Mouse (Mus musculus) fibroblast of lung, adult 2 months (primary cell): ENCODE results near the gene Grik5.
"Not testable (repeated sequence)": the region's sequence is repeated elsewhere in the genome, so short reads cannot be mapped to it uniquely, and the experiment has no call there.

Source experiments
- DNase-seq: peaks from one replicate; pipeline ENCODE4 v3.0.0-alpha.2; 2011; ENCODE audit warnings: low read depth

Grik5 gene

DNA sequence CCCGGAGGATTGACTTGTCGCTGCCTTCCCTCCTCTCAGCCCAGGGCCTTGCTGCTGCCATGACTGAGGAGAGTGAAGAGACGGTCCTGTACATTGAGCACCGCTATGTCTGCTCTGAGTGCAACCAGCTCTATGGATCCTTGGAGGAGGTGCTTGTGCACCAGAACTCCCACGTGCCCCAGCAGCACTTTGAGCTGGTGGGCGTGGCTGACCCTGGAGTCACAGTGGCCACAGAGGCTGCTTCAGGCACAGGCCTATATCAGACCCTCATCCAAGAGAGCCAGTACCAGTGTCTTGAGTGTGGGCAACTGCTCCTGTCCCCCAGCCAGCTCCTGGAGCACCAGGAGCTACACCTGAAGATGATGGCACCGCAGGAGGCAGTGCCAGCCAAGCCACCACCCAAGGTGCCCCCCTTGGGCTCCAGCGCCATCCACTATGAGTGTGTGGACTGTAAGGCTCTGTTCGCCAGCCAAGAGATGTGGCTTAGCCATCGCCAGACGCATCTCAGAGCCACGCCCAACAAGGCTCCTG, 7.4 kb upstream of the Grik5 start:
- no peak for DNase-seq

DNA sequence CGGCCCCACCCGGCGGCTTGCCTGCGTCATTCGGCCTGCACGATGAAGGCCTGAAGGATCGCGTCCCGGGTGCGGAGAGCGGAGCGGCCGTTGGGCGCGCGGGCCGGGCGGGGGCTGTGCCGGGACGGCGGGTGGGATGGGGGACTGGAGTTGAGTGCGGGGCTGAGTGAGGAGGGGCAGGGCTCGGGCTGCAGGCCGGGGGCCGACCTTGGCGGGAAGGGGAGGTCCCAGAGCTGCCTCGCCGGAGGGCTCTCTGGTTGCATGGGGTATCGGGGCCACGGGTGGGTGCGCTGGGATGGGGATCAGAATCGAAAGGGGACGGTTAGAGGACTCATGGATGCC, 5.2 kb upstream of the Grik5 start:
- no peak for DNase-seq

DNA sequence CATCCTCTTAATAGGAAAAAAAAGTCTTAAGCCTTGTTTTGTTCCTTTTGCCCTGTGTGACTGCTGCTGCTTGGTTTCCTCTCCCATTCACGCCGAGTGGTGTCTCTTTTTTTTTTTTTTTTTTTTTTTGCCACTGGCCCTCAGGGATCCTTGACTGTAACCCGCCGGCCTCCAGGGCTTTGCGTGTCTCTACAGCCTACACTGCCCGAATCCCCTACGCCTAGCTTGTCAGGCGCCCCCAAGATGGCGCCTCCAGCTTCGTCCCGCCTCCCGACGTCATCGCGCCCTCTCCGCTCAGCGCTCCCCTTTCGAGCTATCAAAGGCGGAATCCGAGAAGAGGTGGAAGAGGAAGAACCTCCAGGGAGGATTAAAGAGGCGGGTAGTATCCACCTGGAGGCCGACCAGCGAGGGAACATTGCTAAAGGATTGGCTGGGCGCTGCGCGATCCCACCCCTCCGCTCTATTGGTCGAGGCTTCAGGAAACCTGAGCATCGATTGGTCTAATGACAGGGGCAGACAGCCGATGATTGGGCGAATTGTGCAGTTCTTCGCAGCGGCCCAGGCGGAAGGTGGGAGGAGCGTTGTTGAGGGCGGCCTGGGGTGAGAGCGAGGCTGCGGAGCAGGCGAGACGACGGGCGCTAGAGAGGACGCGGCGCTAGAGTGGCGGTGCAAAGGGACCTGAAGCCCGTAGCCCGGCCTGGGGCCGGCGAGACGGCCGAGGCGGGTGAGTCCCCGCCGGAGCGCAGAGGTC, 4.7 kb upstream of the Grik5 start:
- peak; percentile 100 for DNase-seq

GRCm38 (mm10) chr7:25076296-25076662, 4.1 kb upstream of the Grik5 start:
- no peak for DNase-seq

GRCm38 (mm10) chr7:25073924-25074323, 1.8 kb upstream of the Grik5 start:
- no peak for DNase-seq

GRCm38 (mm10) chr7:25072716-25073390, 707 bp upstream of the Grik5 start:
- DNase-seq, result no peak

- no peak for DNase-seq
Measured at GRCm38 (mm10) chr7:25068724-25069123, 3.4 kb downstream of the Grik5 start.

DNA sequence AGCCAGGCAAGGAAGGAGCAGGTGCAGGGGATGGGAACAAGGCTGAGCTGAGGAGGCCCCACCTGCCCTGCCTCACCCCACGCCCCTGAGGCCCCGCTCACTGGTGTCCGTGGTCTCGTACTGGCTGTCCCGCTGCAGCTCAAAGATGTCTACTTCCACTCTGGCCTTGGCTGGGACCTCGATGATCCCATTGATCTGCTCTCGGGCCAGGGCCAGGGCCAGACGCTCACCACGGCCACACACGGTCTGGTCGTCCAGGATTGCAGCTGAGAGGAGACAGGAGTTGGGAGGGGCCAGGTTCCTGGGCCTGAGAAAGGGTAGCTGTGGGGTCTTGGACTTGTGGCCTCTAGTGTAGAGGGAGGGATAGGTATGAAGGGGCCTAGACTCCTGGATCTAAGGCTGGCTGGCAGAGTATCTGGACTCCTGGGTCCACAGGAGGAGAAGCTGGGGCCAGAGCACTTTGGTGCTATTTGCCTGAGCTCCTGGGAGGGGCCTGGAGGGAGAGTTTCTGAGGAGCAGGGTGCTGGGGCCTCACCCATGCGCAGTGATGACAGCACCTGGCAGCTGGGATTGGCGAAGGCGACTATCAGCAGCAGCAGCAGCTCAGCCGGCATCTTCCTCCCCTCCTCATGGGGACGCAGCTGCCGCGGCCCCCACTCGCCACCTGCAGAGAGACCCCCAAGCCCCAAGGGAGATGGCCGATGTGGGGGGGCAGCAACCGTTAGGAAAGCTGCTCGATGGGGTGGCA, 4.1 kb downstream of the Grik5 start:
- no peak for DNase-seq

DNA sequence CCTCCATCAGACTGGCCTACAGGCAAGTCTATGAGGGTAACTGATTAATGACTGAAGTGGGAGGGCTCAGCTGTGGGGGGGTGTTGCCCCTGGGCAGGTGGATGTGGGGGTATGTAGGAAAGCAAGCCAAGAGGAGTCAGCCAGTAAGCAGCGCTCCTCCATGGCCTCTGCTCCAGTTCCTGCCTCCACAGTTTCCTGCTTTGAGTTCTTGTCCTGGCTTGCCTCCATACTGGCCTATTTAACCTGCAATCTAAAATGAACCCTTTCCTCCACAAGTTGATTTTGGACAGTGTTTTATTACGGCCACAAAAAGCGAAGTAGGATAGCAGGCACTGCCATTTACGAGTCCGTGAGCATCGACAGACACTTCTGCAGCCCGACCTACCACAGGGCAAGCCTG, 4.8 kb downstream of the Grik5 start:
- DNase-seq, result no peak

GRCm38 (mm10) chr7:25063900-25064299, 8.2 kb downstream of the Grik5 start:
- no peak for DNase-seq

- DNase-seq, result no peak
Measured at GRCm38 (mm10) chr7:25063346-25063745, 8.8 kb downstream of the Grik5 start.

DNA sequence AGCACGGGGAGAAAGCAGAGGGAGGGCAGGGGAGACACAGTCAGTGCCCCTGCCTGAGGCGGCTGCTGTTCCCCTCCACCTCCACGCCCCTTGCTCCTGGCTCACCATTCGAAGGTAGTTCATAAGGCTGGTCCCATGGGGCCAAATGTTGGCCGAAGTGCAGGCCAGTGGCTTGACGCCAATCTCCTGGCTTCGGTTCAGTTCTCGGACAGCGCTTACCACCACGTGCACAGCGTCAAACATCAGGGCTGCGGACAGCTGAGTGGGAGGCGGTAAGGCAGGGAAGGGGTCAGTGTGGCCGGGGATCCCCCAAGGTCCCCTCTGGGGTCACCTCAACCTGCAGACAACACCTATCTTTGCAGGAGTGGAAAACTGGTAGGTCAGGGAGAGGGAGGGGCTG, 13.3 kb downstream of the Grik5 start:
- no peak for DNase-seq

DNA sequence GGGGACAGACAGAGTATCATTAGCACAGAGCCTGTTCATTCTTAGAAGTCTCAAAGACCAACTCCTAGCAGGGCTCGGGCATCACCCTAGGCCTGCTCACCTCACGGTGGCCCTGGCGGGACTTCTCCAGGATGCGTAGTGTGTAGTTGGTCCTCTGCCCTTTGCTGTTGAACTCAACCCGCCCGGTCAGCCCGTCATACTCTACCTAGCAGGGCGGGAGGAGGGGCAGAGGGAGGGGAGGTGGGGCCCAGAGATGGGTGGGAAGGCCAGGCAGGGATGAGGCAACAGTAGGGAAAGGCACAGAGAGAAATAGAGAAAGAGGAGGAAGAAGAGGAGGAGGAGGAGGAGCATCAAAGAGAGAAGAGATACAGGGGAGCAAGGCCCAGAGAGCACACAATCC, 13.8 kb downstream of the Grik5 start:
- no peak for DNase-seq

DNA sequence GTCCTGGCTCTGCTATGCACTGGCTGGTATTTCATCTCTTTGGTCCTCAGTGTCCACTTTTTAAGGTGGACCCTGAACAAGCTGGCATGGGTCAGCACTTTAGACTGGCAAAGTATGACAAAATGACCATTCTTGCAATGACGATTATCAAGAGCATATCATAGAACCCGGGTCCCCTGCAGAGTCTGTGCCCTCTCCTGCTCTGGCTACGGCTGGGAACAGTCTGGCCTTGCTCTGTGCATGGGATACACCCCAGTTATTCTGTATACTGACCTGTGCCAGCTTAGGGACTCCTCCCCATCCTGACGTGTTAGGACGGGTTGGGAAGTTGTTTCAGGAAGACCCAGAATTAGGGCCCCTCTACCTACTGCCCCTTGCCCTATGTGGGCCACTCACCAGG, 14.3 kb downstream of the Grik5 start:
- DNase-seq, result no peak

DNA sequence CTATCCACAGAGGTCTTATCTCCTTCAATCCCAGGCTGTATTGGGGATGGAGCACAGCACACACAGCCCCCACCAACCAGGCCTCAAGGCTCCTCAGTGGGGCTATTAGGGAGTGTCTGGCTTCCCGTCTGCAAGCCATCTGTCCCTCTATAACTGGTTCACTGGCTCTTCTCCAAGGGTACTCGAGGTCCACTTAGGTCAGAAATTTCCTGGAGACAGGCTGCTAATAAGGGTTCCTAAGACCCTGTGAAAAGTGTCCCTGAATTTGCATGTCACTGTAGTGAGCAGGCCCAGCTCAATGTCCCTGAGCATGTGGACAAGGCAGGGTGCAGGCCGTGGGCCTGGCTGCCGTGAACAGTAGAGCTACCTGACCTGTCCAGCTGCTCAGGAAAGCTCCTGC, 15.2 kb downstream of the Grik5 start:
- no peak for DNase-seq

DNA sequence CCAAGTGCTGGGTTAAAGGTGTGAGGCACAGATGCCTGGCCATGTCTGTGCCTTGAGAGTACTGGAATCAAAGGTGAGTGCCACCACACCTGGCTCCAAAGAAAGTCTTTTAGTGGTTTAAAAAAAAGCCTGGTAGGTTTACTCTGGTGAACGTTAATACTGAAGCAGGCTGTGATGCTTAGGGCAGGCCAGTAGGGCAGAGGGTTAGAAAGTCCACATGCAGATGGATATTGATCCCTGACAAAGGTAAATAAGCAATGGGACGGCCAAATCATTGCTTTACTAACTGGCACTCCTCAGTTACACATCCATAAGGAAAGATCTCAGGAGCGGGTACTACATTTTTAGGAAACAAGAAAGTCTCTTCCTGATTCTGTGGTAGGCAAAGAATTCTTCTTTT, 19.6 kb downstream of the Grik5 start:
- no peak for DNase-seq

DNA sequence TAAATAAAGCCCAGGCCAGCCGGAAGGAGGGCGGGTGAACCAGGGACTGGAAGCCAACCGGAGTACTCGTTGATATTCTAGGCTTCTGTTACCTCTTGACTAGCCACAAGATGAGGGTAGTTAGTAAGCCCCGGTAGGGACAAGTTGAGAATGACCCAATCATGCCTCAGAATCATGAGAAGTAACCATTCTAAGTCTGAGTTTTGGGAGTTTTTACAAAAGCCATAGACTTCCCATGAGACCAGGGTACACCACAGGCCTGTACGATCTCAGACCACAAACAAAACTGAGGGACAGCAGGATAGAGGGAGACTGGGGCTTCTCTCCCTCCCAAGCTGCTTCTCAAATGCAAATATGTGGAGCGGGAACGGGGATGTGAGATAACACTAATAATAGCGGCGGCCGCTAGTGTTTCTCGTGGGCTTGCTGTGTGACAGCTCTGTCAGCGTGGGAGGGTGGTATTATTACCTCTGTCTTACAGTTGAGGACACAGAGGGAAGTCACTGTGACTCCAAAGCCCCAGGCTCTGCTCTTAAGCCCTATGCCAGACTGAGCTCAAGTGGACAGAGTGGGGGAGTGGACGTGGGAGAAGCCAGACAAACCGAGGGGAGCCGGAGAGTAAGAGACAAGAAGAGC, 22.7 kb downstream of the Grik5 start:
- no peak for DNase-seq

DNA sequence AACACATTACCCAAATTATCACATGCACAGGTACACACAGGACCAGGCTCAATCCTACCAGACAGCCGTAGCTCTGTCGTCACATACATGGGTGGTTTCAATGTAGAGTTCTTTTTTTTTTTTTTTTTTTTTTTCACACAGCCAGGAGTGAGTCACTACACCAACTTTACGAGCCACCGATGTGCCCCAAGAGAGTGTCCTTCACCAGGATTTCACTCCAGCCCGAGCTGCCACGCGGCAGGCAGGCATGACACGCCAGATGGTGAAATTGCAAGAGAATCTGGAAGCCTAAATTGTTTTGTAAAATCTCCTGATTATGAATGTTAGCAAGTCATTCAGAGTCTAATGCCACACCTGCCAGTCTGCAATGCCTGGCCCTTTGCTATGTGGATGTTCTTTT, 24.8 kb downstream of the Grik5 start:
- DNase-seq, result no peak

DNA sequence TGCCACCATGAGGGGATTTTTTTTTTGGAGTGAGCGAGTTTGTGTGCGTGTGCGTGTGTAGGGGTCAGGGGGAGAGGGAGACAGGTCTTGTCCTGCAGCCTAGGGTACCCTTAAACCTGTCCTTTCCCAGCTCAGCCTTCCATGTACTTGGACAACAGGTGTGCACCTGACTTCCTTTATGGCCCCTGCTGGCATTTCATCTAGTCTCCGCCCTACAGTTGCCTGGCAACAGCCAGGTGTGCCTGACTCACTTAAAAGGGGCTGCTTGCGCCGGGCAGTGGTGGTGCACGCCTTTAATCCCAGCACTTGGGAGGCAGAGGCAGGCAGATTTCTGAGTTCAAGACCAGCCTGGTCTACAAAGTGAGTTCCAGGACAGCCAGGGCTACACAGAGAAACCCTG, 27.5 kb downstream of the Grik5 start:
- not testable (repeated sequence) for DNase-seq

GRCm38 (mm10) chr7:25041921-25042320, 30.2 kb downstream of the Grik5 start:
- DNase-seq, result no peak

DNA sequence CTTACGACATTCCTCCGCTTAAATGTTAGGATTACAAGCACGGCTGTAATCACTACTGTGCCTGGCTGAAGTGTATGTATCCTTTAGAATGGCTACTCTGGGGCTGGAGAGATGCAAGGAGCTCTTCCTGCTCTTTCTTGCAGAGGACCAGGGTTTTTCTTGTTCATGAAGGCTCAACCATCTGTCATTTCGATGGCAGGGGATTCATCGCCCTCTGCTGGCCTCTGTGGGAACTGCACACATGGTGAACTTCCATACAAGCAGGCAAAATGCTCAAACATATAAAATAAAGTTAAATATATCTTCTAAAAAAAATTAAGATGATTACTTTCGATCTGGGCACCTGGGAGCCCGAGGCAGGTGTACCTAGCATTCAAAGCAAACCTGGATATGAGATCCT, 36.2 kb downstream of the Grik5 start:
- peak; percentile 37 for DNase-seq

DNA sequence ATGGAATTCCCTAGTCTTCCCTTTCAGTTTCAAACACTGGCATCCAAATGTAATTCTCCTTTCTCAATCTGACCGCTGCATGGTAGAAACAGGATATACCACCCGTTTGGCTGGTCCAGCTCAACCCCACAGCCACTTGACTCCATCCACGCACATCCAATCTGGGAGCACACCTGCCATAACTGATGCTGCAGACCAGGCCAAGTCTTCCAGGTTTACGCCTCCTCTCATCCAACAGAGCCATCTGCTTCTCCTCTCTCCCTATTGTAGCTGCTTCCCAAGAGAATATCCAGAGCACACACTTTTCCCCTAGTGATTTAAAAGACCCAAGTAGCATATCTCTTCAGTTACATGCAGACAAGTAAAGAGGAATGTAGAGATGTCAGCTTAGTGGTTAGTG, 37.4 kb downstream of the Grik5 start:
- DNase-seq, result no peak

DNA sequence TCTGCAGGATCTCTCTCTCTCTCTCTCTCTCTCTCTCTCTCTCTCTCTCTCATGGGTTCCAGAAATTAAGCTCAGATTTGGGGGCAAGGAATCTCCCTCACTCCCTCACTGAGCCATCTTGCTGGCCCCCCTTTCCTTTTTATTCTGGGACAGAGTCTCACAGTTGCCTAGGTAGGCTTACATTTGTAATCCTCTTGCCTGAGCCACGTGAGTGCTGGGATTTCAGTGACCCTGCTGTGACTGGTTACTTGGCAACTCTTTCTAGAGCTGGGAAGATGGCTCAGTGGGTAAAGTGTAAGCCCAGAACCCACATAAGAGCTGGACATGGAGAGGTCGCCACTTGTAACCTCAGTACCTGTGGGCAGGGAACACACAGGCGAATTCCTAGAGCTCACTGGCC, 40.6 kb downstream of the Grik5 start:
- no peak for DNase-seq
